Mouse (Mus musculus) neutrophil, adult 5-6 weeks (primary cell): ENCODE data around the gene Lepr. TPM values are rescaled to one million over a fixed set of nuclear protein-coding genes. Genes with fewer than 3 reads are reported as not detected.

Experiments used
- ATAC-seq: fragments of 151-379, 151-347 bp; 2 replicates; pipeline ENCODE4 v1.8.0; 2017; ENCODE audit warnings: mild to moderate bottlenecking, moderate TSS enrichment; ENCODE audit not compliant: insufficient number of reproducible peaks, poor library complexity, low FRiP score, severe bottlenecking; ENCODE audit errors: extremely low read depth
- total RNA-seq: library from RNA; stranded (forward); fragments of 200-1000 nt; gene quantifications from 2 replicates; pipeline ENCODE4 v1.2.3, GENCODE M21; 2017

Gene Lepr
- total RNA-seq: not detected in 2 replicates

- ATAC-seq: no peak
These were observed at the start of gene Lepr for GRCm38 (mm10) chr4:101717367-101718121. Gene Lepr (plus strand): TSS chr4:101717404.

- no peak for ATAC-seq
These were observed 48.0 kb upstream of the Lepr start for GRCm38 (mm10) chr4:101669161-101669560.

DNA sequence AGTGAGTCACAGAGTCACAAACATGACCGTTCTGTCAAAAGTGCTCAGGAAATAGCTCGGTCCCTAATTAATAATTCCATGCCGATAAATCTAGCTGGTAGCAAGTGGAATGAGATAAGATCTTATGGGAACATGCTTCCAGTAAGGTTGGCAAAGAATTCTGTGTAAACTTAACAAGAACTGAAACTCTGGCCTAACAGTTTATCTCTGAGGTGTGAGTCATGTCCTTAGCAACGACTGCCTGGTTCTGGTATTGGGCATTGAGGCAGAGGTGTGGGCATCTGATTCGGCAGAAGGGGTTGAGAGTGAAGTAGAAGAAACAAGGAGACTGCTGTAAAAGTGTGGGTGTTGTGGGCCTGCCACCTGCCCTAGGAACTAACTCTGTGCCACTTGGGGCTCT is 47.4 kb upstream of the Lepr start:
- no peak for ATAC-seq

GRCm38 (mm10) chr4:101674790-101675189 is 42.4 kb upstream of the Lepr start:
- no peak for ATAC-seq

DNA sequence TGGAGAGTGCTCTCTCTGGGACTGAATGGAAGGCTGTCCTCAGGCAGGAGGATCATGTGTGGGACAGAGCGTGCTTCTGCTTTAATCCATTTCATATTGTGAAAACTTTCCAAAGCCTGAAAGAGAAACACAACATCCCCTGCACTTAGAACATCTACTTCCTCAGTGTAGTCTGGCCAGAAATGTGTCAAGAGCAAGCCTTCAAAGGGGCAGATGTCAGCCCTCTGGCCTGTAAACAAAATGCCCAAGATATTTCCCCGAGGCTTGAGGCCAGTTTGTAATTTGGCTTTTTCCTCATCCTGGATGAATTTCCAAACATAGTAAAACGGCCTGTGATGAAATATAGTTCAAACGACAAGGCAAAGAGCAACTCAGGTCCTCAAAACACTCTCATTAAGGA is 41.5 kb upstream of the Lepr start:
- ATAC-seq: no peak

DNA sequence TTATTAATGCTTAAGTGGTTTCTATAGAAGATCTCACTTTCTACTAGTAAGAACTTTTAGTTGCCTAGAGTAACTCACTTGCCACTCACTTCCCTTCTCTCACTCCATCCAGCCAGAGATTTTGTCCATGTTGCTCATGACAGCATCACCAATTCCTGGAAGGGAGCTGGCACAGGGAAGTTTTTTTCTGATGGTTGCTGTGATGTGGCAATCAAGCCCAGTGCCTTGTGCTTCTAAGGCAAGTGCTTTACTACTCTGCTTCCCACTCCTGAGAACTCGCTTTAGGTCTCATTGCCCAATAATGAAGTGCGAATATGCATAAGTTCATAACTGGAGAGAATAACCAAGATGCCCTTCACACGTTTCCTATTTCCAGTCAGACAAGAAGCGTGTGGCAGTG is 34.6 kb upstream of the Lepr start:
- no peak for ATAC-seq

- no peak for ATAC-seq
These were observed 34.1 kb upstream of the Lepr start for GRCm38 (mm10) chr4:101683086-101683485.

- ATAC-seq: no peak
These were observed 32.4 kb upstream of the Lepr start for GRCm38 (mm10) chr4:101684821-101685220.

DNA sequence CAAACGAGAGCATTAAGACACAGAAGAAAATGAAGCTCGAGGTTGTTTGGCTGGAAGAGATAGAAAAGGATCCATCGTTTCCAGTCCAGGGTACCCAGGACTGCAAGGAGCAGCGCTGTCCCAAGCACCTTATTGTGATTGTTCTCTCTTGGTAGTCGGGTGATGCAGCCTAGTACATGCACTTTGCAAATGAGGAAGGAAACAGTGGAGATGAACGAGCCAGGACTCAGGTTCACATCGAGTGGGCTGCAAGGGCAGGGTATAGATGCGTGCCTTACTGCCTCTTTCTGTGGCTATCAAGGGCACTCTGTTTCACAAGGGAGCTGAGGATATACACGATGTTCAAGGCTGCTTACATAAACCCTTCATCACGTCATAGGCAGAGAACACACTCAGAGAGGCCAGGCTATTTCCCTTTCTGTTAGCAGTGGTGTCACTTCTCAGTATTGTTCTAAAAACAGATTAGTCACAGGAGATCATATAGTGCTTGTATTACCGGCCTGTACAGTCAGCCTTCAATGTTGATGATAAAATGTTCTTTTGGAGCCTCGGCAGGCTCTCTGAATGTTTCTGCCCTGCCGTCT is 30.9 kb upstream of the Lepr start:
- no peak for ATAC-seq

- ATAC-seq: no peak
These were observed 28.0 kb upstream of the Lepr start for GRCm38 (mm10) chr4:101689241-101689640.

DNA sequence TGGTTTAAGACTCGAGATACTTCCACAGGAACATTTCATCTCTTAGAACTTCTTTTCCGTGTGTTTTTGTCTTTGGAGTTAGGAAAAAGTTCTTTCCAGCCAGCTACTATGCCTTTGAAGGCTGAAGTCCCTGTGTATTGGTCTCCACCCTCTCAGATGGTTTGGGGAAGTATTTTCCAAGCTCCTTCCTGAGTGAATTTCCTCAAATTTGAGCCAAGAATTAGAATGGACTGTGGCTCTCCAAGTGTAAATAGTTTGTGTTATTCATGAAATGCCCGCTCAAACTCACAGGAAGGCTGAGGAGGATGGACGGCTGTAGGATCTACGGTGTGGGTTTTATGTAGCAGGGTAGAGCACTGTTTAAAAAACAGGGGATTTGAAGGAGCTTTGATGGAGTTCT is 27.6 kb upstream of the Lepr start:
- no peak for ATAC-seq

DNA sequence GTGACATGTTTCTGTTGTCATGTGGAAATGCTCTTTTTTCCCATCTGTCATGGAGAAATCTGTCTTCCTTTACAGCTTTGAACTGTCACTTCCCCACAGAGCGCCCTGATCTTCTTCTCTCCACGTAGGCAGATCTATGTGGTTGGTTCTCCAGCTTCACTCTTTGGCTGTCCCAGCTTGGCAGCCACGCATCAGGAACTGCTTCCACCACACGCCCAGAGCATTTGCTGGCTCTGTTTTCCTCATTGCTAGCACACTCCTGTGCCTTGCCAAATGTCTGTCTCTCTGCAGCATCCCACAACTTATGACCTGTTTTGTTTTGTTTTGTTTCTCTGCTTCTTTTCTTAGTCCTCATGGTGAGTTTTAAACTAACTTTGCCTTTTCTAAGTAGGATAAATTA is 24.3 kb upstream of the Lepr start:
- no peak for ATAC-seq

GRCm38 (mm10) chr4:101694529-101694928 is 22.7 kb upstream of the Lepr start:
- ATAC-seq: no peak

DNA sequence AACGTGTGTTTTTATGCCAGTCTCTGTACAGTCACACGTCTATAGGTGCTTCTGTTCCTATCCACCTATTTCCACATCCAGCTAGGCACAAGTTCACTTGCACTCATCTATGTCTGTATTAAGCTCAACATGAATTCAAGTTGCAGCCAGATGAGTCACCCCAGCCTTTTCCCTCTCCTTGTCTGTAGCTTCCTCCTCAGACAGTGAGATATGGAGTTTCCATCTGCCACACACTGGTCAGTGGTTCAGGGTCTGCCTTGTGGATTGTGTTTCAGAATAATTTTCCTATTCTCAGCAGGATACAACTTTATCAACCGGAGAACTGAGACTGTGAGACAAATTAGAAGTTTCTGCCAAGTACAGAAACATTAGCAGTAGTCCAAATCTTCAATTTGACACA is 20.0 kb upstream of the Lepr start:
- ATAC-seq: no peak

DNA sequence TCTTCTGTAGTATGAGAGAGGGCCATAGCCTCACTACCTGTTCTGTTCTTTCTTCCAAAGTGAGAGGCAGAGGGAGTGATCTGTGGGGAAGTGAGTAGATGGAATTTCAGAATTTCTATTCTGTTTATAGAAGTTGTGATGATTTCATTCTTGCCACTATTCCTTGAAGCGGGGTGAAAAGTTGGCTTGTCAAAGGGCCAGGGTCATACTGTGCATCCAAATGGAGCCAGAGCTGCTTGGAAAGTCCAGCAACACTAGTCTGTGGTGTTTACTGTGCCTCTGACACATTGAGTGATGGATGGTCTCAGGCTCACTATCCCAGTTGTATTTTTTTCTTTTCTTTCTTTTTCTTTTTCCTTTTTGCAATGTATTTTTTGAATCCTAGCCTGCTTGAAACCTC is 17.8 kb upstream of the Lepr start:
- no peak for ATAC-seq

- ATAC-seq: no peak
These were observed 16.1 kb upstream of the Lepr start for GRCm38 (mm10) chr4:101700892-101701640.

DNA sequence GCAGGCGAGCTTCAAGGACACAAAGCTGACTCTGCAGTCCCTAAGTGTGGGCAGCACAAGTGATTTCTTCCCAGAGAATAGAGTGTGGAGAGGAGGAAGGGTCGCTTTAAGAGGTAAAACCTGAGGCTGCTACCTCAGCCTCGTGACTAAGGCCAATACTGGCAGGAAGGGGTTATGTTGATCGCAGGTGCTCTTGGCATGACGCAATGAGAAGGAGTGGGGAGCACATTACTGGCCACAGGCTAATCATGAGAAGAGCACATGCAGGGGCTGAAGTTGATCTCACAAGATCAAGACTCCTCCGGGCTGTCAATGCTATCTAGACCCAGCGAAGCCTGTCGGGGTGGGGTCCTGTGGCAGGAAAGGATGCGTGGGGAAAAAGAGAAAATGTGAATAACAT is 11.9 kb upstream of the Lepr start:
- no peak for ATAC-seq

DNA sequence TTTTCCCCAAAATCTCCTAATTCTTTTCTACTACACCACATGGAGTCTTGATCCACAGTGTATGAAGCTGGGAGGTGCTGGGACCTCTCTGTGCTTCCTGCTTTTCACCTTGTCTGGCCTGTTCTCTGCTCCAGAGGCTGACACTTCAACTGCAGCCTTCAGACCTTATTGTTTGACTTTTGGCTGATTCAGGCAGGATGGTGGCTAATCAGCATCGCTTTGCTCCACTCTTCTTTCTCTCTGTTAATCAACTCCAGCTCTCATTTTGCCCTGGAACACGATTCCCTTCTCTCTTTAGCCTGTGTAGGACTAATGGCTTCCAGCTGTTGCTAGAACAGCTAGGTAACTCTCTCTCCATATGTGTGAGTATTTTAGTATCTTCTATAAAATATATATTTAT is 10.0 kb upstream of the Lepr start:
- no peak for ATAC-seq

- ATAC-seq: no peak
These were observed 9.3 kb upstream of the Lepr start for GRCm38 (mm10) chr4:101707953-101708352.

DNA sequence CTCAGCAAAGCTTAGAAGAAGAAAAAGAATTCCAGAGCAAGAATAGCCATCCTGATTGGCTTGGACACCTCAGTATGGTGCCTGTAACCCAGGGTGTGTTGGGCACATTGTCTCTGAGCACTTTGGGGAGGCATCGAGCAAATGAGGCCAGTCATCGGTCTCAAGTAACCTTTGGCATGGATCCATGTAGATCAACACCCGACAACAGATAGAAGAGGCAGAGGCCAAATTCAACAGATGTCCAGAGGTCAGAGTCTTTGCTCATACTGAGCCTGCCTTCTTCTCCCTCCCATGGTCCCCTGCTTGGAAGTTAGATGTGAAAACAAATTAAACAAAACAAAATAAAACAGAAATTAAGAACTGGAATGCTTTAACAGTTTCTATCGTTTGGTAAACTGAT is 6.8 kb upstream of the Lepr start:
- ATAC-seq: no peak
